Mouse (Mus musculus) hindbrain, embryonic 14.5 days (tissue): Measurements from ENCODE around the gene Ceacam19. TPM values are rescaled to one million over a fixed set of nuclear protein-coding genes. Genes with fewer than 3 reads are reported as not detected.
A peak's percentile ranks its signal among the peaks of the same experiment; 100 is the strongest.
"Not testable (repeated sequence)": the region's sequence is repeated elsewhere in the genome, so short reads cannot be mapped to it uniquely, and the experiment has no call there.

Experiments
- ATAC-seq: fragments of 200-750 bp; cut with Nextera tagmentation; 2 replicates; pipeline ENCODE4 v1.8.0; 2017; ENCODE audit warnings: moderate number of reproducible peaks, mild to moderate bottlenecking, moderate TSS enrichment, moderate library complexity; ENCODE audit not compliant: low FRiP score
- DNase-seq: peaks from one replicate; pipeline ENCODE4 v3.0.0-alpha.2; 2015; ENCODE audit warnings: low spot score
- H3K27ac ChIP-seq: fragments of 300-500 bp; sonication (generic); 2 replicates; pipeline ENCODE4 v1.5.1; 2014; ENCODE audit warnings: mild to moderate bottlenecking, moderate library complexity
- H3K27me3 ChIP-seq: fragments of 300-500 bp; sonication (generic); 2 replicates; pipeline ENCODE4 v1.6.1; 2014; ENCODE audit warnings: mild to moderate bottlenecking, low read length, mixed read lengths; ENCODE audit not compliant: control insufficient read depth, insufficient read depth
- H3K36me3 ChIP-seq: fragments of 300-500 bp; sonication (generic); replicated peaks from 2 replicates; pipeline ENCODE4 v1.6.1; 2014; ENCODE audit not compliant: control insufficient read depth, insufficient read depth
- H3K4me1 ChIP-seq: fragments of 300-500 bp; sonication (generic); replicated peaks from 2 replicates; pipeline ENCODE4 v1.6.1; 2014; ENCODE audit warnings: antibody characterized with exemption, low read length, mixed read lengths; ENCODE audit not compliant: control insufficient read depth, insufficient read depth
- H3K4me2 ChIP-seq: fragments of 300-500 bp; sonication (generic); replicated peaks from 2 replicates; pipeline ENCODE4 v1.6.1; 2014; ENCODE audit warnings: mild to moderate bottlenecking, moderate library complexity
- H3K4me3 ChIP-seq: fragments of 300-500 bp; sonication (generic); replicated peaks from 2 replicates; pipeline ENCODE4 v1.5.1; 2014; ENCODE audit warnings: mild to moderate bottlenecking, low read length
- H3K9ac ChIP-seq: fragments of 300-500 bp; sonication (generic); 2 replicates; pipeline ENCODE4 v1.6.1; 2014
- H3K9me3 ChIP-seq: fragments of 300-500 bp; sonication (generic); 2 replicates; pipeline ENCODE4 v1.6.1; 2016; ENCODE audit warnings: low read length; ENCODE audit not compliant: control insufficient read depth
- WGBS: fragments of 180-500 bp; shearing (Covaris S2); extraction: QIAGEN DNeasy Blood & Tissue Kit; methylation state at CpG from one replicate; pipeline ENCODE4 v1.1.7; 2014; 5-methylcytosine and 5-hydroxymethylcytosine counted together
- polyA plus RNA-seq: library from polyadenylated mRNA; unstranded; fragments of >200 nt; fragmentation: Nextera tagmentation; extraction: Ambion mirVana; gene quantifications from 2 replicates; pipeline ENCODE4 v1.2.1, GENCODE M21; 2014

Ceacam19 gene
- polyA plus RNA-seq: not detected in 2 replicates

DNA sequence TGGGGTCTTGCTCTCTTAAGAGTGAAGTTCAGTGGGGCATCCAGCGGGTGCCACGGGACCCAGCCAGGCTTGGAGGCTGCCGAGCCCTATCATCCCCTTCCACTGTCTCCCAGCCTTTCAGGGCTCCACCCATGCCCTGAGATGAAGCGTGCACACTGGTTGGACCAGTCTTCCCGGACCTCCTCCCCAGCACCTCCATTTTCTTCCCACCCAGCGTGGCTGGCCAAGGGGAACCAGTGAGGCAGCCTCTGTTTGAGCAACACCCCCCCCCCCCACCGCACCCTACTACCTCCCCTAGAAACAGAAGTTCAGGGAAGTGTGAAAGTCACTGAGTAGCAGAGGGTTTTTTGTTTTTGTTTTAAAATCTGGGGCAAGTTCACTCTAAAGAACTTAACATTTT is at the start of gene Ceacam19:
Ceacam19 (minus strand) TSS at position 117 of the 400 bp plus-strand sequence.
- Histone ChIP-seq H3K27ac (no peak within 1 kb of the TSS), H3K4me2 (no peak within 1 kb of the TSS), H3K36me3 (no peaks in the 10 kb centered on the region), H3K9me3 (no peaks in the 10 kb centered on the region), H3K9ac (no peak within 1 kb of the TSS), H3K4me3 (no peak within 1 kb of the TSS), H3K4me1 (no peaks in the 10 kb centered on the region), H3K27me3 (no peaks in the 10 kb centered on the region)
- no peak for DNase-seq
- WGBS: 86% methylated on average over 7 of the region's 7 CpGs
- ATAC-seq: no peak

DNA sequence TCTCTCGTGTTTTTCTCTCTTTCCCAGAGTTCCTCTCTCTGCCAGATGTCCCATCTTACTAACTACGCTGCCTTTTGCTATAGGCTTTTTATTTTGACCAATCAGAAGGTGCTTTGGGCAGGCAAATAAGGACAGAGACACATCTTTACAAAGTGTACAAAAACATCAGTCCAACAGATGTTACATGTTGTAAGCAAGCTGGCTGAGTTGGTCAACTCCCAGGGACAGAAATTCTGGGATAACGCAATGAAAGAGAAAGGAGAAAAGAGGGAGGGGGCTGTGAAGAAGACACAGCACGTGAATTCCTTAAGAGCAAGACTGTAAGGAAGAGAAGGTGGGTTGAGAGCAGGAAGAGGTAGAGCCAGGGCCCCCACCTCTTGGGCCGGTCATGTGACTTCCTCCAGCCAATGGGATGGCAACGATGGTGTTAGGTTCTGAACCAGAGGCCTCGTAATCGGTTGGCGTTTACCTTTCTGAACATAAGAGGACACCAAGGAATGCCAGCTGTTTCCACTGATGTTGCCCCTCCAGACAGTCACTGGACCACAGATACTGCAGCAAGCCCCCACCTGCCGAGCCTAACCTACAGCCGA is 49.6 kb upstream of the Ceacam19 start:
- Histone ChIP-seq H3K4me1 (no peaks in the 10 kb centered on the region), H3K27ac (no peak overlapping the region), H3K4me3 (no peak overlapping the region), H3K9ac (no peak overlapping the region), H3K27me3 (no peaks in the 10 kb centered on the region), H3K9me3 (no peaks in the 10 kb centered on the region), H3K36me3 (no peaks in the 10 kb centered on the region), H3K4me2 (no peak overlapping the region)
- DNase-seq (no peak), ATAC-seq (no peak)
- WGBS: 81% methylated on average over 11 of the region's 11 CpGs

DNA sequence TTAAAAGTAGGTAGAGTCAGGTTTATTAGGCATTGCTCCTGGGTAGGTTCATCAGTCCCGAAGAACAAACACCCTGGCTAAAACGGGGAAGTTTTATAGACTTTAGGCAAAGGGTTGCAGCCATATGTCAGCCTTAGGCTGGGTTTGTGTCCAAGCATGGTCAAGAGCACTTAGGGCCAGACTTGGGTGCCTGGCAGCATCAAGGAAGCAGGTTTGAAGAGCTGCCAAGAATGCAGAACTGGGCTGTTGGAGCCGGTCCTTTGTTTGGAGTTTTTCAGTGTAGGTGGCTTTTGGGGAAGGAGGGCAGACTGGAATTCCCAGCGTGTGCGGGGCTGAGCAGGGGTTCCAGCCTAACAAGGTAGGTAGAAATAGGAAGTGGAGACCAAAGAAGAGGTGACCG is 48.2 kb upstream of the Ceacam19 start:
- Histone ChIP-seq H3K4me3 (no peak overlapping the region), H3K27me3 (no peaks in the 10 kb centered on the region), H3K27ac (no peak overlapping the region), H3K9ac (no peak overlapping the region), H3K36me3 (no peaks in the 10 kb centered on the region), H3K4me1 (no peaks in the 10 kb centered on the region), H3K9me3 (no peaks in the 10 kb centered on the region), H3K4me2 (no peak overlapping the region)
- 81% methylated on average over 6 of the region's 6 CpGs for WGBS
- no peak for ATAC-seq
- no peak for DNase-seq

DNA sequence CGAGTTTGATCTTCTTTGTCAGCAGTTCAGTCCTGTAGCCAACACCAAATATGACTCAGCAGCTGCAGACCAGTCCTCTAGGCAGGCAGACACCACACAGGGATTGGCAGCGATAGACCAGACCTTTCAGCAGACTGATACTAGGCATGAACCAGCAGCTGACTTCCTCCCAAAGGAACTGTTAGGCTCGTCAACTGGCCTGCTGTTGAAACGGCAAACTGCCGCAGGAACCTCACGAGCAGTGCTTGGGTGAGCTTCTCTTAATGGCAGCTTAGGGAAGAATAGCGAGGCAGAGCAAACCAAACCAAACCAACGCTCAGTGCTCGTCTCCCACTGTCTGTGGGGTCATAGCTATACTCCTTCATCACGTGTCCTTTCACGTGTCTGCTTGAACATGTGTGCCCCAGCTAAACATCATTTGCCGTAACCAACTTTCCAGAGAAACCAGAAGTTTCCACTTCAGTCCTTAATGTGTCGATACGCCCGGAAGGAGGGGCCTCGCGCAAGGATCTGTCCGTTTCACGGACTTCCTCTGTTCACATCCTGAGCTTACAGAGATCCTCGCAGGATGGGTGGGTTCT is 47.5 kb upstream of the Ceacam19 start:
- 82% methylated on average over 20 of the region's 20 CpGs for WGBS
- Histone ChIP-seq H3K9me3 (no peaks in the 10 kb centered on the region), H3K4me2 (no peak overlapping the region), H3K4me1 (no peaks in the 10 kb centered on the region), H3K27me3 (no peaks in the 10 kb centered on the region), H3K4me3 (no peak overlapping the region), H3K27ac (no peak overlapping the region), H3K36me3 (no peaks in the 10 kb centered on the region), H3K9ac (no peak overlapping the region)
- no peak for DNase-seq
- ATAC-seq: no peak

DNA sequence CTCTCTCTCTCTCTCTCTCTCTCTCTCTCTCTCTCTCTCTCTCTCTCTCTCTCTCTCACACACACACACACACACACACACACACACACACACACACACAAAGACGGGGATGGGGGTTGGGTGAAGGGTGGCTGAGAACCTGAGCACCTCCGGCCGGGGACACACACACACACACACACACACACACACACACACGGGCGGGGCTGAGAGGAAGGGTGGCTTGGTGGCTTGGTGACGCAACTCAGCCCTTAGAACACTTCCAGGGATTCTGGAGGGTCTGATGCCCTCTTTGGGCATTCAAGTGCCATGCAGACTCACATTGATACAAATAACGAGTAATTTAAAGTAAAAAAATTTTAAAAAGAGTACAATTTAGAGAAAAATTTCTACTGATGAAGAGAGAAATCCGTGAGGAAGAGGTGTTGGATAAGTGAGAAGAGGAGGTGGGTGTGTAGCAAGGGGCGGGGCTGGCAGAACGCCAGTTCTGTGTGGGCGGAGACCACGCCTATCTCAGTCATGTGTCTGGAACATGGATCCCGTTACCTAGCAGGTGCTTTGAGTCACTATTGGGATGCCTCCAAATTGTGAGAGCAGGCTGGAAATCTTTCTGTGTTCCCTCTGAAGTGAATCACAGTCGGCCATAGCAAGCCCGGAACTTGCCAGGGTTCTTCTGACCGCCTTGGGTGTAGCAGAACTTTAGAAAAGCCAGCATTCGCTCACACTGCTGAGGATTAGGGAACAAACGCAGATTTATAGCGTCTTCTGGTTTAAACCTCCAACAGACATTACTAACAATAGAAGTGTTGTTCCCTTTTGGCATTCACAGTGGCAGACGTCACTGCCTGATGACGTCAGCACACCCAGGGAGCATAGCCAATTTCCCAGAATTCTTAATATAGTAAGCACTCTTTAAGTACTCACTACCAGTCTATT is 45.4 kb upstream of the Ceacam19 start:
- Histone ChIP-seq H3K4me3 (peak overlapping the region; percentile 17), H3K4me1 (no peaks in the 10 kb centered on the region), H3K36me3 (no peaks in the 10 kb centered on the region), H3K9ac (peak overlapping the region; percentile 11; the same call in 1 of the 2 replicates), H3K9me3 (no peaks in the 10 kb centered on the region), H3K27me3 (no peaks in the 10 kb centered on the region), H3K27ac (peak overlapping the region; percentile 26; the same call in 1 of the 2 replicates), H3K4me2 (peak overlapping the region; percentile 49)
- WGBS: 29% methylated on average over 21 of the region's 21 CpGs
- peak; percentile 60 for DNase-seq
- peak; percentile 69 for ATAC-seq

DNA sequence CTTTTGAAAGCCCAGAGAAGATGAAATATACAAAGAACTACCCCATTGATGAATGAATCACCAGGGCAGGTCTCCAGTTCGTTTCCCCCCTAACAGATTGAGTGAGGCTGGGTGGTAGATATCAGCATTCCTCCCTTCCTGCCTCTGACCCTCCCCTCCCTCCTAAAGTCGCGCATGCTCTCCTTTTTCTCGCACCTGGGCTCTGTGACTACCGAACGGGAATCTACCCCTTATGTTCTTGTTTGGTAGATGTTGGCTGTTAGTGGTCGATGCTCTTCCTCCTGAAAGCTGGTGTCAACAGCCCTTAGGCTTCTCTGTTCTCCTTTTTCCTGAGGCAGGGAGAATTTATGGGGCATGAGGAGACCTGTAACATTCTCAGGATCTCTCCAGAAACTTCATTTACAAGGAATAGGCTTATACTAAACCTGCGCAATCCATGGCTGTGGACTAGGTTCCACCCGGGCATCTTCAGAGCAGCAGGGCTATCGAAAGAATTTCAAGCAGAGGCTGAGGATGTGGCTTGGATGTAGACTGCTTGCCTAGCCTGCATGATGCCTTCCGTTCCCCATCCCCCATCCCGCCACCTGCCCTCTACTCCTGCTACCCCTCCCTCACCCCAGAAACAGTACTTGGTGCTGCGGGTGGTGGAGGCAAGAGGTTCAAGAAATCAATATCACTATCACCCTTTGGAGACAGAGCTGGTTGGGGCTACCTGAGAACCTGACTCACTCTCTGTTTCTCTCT is 44.5 kb upstream of the Ceacam19 start:
- H3K4me3 ChIP-seq: no peak overlapping the region
- H3K27ac ChIP-seq: no peak overlapping the region
- peak overlapping the region; percentile 49; the same call in 1 of the 2 replicates for H3K4me2 ChIP-seq
- no peaks in the 10 kb centered on the region for H3K4me1 ChIP-seq
- DNase-seq (no peak), ATAC-seq (peak; percentile 36; the same call in 1 of the 2 replicates)
- no peaks in the 10 kb centered on the region for H3K27me3 ChIP-seq
- H3K9me3 ChIP-seq: no peaks in the 10 kb centered on the region
- H3K36me3 ChIP-seq: no peaks in the 10 kb centered on the region
- no peak overlapping the region for H3K9ac ChIP-seq
- WGBS: 31% methylated on average over 13 of the region's 13 CpGs

DNA sequence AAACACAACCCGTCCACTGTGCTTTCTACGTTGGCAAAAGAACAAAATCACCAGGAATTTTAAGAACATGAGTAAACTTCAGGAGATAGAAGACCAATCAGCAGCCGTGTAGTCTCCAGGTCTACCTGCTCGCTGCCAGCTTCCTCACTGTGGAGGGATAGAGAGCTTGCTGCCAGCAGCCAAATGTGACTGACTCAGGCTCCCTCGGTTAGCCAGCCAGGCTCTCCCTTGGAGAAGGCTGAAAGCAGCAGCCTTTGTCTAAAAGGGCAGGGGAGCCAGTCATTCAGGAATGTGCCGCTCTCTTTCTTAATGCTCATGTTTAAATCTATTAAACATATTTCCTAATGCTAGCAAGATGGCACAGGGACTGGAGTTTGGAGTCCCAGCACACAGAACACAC is 42.7 kb upstream of the Ceacam19 start:
- H3K4me1 ChIP-seq, ATAC-seq, H3K9ac ChIP-seq, H3K36me3 ChIP-seq, H3K27me3 ChIP-seq, H3K4me2 ChIP-seq, DNase-seq, H3K4me3 ChIP-seq, H3K9me3 ChIP-seq, H3K27ac ChIP-seq: not testable (repeated sequence)
- WGBS: 80% methylated on average over 6 of the region's 6 CpGs

DNA sequence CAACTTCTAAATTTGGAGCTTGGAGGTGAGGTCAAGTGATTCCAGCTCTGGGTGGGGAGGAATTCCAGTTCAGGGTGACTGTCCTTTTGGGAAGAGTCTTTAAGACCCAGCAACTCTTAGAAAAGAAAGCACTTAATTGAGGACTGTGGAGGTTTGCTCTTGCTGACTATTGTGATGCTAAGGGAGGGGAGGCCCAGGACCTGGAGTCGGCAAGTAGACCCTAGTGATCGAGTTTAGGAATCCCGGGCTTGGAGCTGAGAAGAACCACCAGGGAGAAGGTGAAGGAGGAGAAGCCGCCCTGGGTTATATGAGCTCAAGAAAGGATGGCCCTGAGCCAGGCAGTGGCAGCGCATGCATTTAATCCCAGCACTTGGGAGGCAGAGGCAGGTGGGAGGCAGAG is 40.7 kb upstream of the Ceacam19 start:
- H3K27me3 ChIP-seq: no peaks in the 10 kb centered on the region
- H3K36me3 ChIP-seq: no peaks in the 10 kb centered on the region

More for the DNA sequence above, 40.7 kb upstream of the Ceacam19 start:
- Histone ChIP-seq H3K27ac (no peak overlapping the region), H3K4me2 (no peak overlapping the region), H3K9me3 (no peaks in the 10 kb centered on the region), H3K4me3 (no peak overlapping the region), H3K9ac (no peak overlapping the region), H3K4me1 (no peaks in the 10 kb centered on the region; the same call in 1 of the 2 replicates)
- 60% methylated on average over 5 of the region's 5 CpGs for WGBS
- DNase-seq: no peak
- no peak for ATAC-seq
